Mouse (Mus musculus): ENCODE measurements around the gene Josd1. TPM values are rescaled to one million over a fixed set of nuclear protein-coding genes. Genes with fewer than 3 reads are reported as not detected.

Josd1 gene
- total and polyA plus RNA-seq, 3 experiments = 30.1 to 48.3 (median 34.9) TPM

DNA sequence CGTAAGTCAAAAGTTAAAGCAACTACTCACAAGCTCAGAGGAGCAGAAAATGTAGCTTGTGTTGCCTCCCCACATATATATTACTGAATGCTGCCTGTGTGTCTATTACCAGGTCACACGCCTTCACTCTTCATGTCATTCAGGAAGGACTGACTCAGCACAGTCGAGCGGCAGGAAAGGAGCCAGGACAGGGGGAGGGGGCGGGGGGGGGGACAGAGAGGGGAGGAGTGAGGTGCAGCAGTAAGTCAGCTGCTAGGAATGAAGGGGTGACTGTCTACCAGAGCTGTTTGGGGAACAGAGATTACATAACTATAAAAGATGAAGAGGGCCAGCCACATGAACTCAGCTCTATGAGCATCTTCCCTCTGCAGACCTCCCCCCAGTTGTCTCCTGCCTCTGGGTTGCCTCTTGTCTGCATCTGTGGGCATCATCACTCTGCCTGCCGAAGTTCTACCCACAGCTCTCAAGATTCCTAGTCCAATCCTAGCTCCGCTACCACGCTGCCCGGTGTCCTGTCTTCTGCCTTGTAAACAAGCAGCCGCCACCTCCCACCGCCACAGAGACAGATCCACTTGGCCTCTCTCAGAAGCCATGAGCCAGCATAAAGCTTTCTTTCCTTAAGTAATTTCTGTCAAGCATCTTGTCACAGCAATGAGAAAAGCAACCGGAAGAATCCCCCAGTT is 46.4 kb downstream of the Josd1 start:
- dilution Hi-C loops (cut with MboI; ENCODE audit: extremely low pct_ligation_motif_present, extremely low pct_unique_long_range_greater_than_20kb, low sequenced_read_pairs) = no loop called here
- H3K4me1 ChIP-seq (ENCODE audit: control insufficient read depth in 1 of 2, insufficient read depth in 2 of 2) = peaks cover 0 to 10% of the 10 kb centered on the region in 2 experiments; a peak in 3 of 4 replicates
- TF ChIP-seq ETS1 (conservative IDR thresholded peaks at IDR 0.05; ENCODE audit: low read depth, low read length) (no peak), ZMIZ1 (IDR thresholded peaks at IDR 0.05; ENCODE audit: low read depth, low read length) (no peak), MYC (IDR thresholded peaks at IDR 0.05; ENCODE audit: low read depth, low read length) (no peak), E2F4 (IDR thresholded peaks at IDR 0.05; ENCODE audit: insufficient replicate concordance, low read depth, low read length) (no peak), USF1 (IDR thresholded peaks at IDR 0.05; ENCODE audit: low read depth, low read length) (no peak), JUND (conservative IDR thresholded peaks at IDR 0.05; ENCODE audit: low read depth, low read length) (no peak), SMC3 (IDR thresholded peaks at IDR 0.05; ENCODE audit: low read depth, low read length) (no peak), MEF2A (IDR thresholded peaks at IDR 0.05; ENCODE audit: borderline replicate concordance, low read depth, low read length) (no peak), ZKSCAN1 (IDR thresholded peaks at IDR 0.05; ENCODE audit: borderline replicate concordance, low read depth, low read length) (no peak), TBP (conservative IDR thresholded peaks at IDR 0.05; ENCODE audit: low read depth, low read length) (no peak), JUN (IDR thresholded peaks at IDR 0.05; ENCODE audit: insufficient read depth, low read depth, low read length) (no peak), GABPA (IDR thresholded peaks at IDR 0.05; ENCODE audit: insufficient replicate concordance, low read depth, low read length) (no peak), CTCF (conservative IDR thresholded peaks at IDR 0.05 in 1 of 2, IDR thresholded peaks at IDR 0.05 in 1 of 2; ENCODE audit: low read depth in 2 of 2, low read length in 2 of 2) (no peak)
- no peaks in the 10 kb centered on the region for H3K9me3 ChIP-seq (replicated peaks; ENCODE audit: low read length)
- no peak overlapping the region for H3K9ac ChIP-seq (ENCODE audit: insufficient read depth, low read depth)
- DNase-seq (ENCODE audit: extremely low read depth) = no peak
- H3K4me2 ChIP-seq (ENCODE audit: insufficient read depth, low read depth, poor library complexity, severe bottlenecking) = no peak overlapping the region
- in situ Hi-C loops (cut with MboI; ENCODE audit: low pct_ligation_motif_present, low pct_unique_long_range_greater_than_20kb, low sequenced_read_pairs) = no loop called here
- H3K36me3 ChIP-seq (replicated peaks in 1 of 2; ENCODE audit: control insufficient read depth in 1 of 2, insufficient read depth in 1 of 2, low read length in 1 of 2) = no peaks in the 10 kb centered on the region
- H3K27me3 ChIP-seq (replicated peaks) = no peaks in the 10 kb centered on the region
- no peak overlapping the region for H3K27ac ChIP-seq (ENCODE audit: insufficient read depth, low read depth)
- H3K79me2 ChIP-seq (replicated peaks; ENCODE audit: control insufficient read depth, extremely low read depth, insufficient read depth, poor library complexity, severe bottlenecking) = no peaks in the 10 kb centered on the region
- H3K4me3 ChIP-seq (replicated peaks in 1 of 3; ENCODE audit: low read depth in 2 of 3, low read length in 2 of 3, poor library complexity in 1 of 3) = no peak overlapping the region

DNA sequence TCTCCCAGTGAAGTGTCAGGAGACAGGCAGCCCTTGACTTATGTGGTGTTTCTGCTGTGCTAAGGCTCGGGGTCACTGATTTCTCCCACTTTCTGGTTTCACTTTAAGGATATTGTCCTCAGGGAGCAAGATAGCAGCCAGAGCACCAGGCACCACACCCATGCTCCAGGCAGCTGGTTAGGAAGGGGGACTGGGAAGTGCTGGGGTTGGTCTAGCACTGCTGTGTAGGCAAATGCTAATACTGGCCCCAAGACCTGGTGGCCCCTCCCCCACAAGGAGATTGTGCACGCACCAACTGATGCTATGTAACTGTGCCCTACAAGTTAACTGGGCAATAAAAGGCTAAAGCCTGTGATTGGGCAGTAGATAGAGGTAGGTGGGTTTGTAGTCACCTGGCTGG is 57.2 kb downstream of the Josd1 start:
- dilution Hi-C loops (cut with MboI; ENCODE audit: extremely low pct_ligation_motif_present, extremely low pct_unique_long_range_greater_than_20kb, low sequenced_read_pairs) = no loop called here
- TF ChIP-seq PAX5 (IDR thresholded peaks at IDR 0.05; ENCODE audit: low read length) = no peak
- no peak for TF ChIP-seq CHD2 (IDR thresholded peaks at IDR 0.05; ENCODE audit: low read length)
- TF ChIP-seq MAZ (IDR thresholded peaks at IDR 0.05; ENCODE audit: low read depth, low read length) = no peak
- TF ChIP-seq RCOR1 (conservative IDR thresholded peaks at IDR 0.05; ENCODE audit: low read depth, low read length) = no peak
- TF ChIP-seq ELF1 (IDR thresholded peaks at IDR 0.05; ENCODE audit: low read depth, low read length) = no peak
- TF ChIP-seq ZKSCAN1 (IDR thresholded peaks at IDR 0.05; ENCODE audit: borderline replicate concordance, low read depth, low read length) = no peak
- TF ChIP-seq POLR2AphosphoS2 (IDR thresholded peaks at IDR 0.05; ENCODE audit: low read depth, low read length) = no peak
- no peak for TF ChIP-seq ZMIZ1 (IDR thresholded peaks at IDR 0.05; ENCODE audit: low read depth, low read length)
- TF ChIP-seq USF2 (conservative IDR thresholded peaks at IDR 0.05; ENCODE audit: low read depth, low read length) = no peak
- no peak for TF ChIP-seq IRF4 (IDR thresholded peaks at IDR 0.05; ENCODE audit: low read depth, low read length)
- no peak for TF ChIP-seq KAT2A (IDR thresholded peaks at IDR 0.05; ENCODE audit: insufficient replicate concordance, low read length)
- no peak for TF ChIP-seq HCFC1 (IDR thresholded peaks at IDR 0.05; ENCODE audit: low read depth, low read length)
- TF ChIP-seq EP300 (IDR thresholded peaks at IDR 0.05; ENCODE audit: low read length) = no peak
- TF ChIP-seq MYC (IDR thresholded peaks at IDR 0.05; ENCODE audit: low read depth, low read length) = no peak
- Histone ChIP-seq H3K9me3 (replicated peaks; ENCODE audit: low read length) (no peaks in the 10 kb centered on the region), H3K4me1 (ENCODE audit: control insufficient read depth in 1 of 2, insufficient read depth in 2 of 2) (no peaks in the 10 kb centered on the region), H3K27ac (ENCODE audit: insufficient read depth, low read depth) (no peak overlapping the region), H3K4me3 (replicated peaks in 1 of 3; ENCODE audit: low read depth in 2 of 3, low read length in 2 of 3, poor library complexity in 1 of 3) (no peak overlapping the region), H3K4me2 (ENCODE audit: insufficient read depth, low read depth, poor library complexity, severe bottlenecking) (no peak overlapping the region), H3K9ac (ENCODE audit: insufficient read depth, low read depth) (no peak overlapping the region), H3K79me2 (replicated peaks; ENCODE audit: control insufficient read depth, extremely low read depth, insufficient read depth, poor library complexity, severe bottlenecking) (no peaks in the 10 kb centered on the region), H3K36me3 (replicated peaks in 1 of 2; ENCODE audit: control insufficient read depth in 1 of 2, insufficient read depth in 1 of 2, low read length in 1 of 2) (no peaks in the 10 kb centered on the region), H3K27me3 (replicated peaks) (no peaks in the 10 kb centered on the region)
- in situ Hi-C loops (cut with MboI; ENCODE audit: low pct_ligation_motif_present, low pct_unique_long_range_greater_than_20kb, low sequenced_read_pairs) = no loop called here
- DNase-seq (ENCODE audit: extremely low read depth) = no peak

Data from CH12.LX (cell line).